Mouse (Mus musculus) gastrocnemius, adult 18-20 months (tissue): ENCODE data around the gene Gsdma2. TPM values are rescaled to one million over a fixed set of nuclear protein-coding genes. Genes with fewer than 3 reads are reported as not detected.

Experiments
- DNase-seq: peaks from one replicate; pipeline ENCODE4 v3.0.0; 2021; ENCODE audit warnings: low spot score
- total RNA-seq, 2 experiments: library from RNA; stranded (reverse); gene quantifications; 2 replicates each; pipeline ENCODE4 v1.2.3; 2021

Gsdma2 gene
- total RNA-seq, 2 experiments from 2014 or later, result 0.73 to 1.1 TPM

DNA sequence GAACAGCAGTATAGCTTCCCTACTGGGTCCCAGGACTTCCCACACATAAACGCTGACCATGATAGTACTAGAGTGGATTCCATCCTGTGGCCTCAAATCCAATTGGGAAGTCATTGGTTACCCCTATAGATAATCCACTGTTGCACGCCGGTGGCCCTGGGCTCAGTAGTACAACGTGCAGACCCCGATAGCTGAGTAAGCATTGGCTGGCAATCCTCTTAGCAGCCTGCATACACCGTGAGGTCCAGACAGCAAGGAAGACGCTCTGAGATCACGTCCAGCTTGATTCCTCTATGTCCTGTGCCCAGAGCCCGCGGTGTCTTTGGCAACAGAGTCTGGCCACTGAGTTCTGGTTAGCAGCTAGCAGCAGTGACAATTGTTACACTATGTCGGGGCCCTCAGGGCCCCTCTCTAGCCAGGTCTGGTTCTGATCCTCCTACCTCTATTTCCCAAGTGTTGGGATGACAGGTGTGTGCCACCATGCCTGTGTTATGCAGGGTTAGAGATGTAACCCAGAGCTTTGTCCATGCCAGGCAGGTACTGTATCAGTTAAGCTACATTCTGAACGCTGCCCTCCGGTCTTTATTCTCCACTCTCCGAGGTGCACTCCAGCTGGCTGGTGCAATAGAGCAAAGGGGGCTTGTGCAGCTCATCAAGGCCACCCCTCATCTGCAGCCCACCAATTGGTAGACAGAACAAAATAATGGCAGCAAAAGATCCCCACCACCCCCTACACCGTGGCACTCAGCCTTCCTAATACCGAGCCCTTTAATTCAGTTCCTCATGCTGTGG, 52.5 kb downstream of the Gsdma2 start:
- no peak for DNase-seq

DNA sequence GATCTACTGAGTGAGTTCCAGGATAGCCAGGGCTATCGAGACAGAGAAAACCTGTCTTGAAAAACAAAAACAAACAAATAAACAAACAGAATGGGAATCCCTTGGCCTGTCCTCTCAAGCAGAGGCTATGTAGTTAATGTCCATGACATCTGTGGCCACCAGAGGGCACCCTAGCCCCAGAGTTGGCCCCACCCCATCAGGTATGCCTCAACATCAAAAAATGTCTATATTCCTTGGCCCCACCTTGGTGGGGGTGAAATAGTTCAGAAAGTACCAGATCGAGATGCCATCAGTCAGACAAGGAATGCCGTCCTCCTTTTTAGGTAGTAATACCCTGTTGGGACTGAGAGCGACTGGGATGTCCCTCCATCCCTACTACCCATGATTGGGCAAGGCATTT, 53.4 kb downstream of the Gsdma2 start:
- peak; percentile 79 for DNase-seq

DNA sequence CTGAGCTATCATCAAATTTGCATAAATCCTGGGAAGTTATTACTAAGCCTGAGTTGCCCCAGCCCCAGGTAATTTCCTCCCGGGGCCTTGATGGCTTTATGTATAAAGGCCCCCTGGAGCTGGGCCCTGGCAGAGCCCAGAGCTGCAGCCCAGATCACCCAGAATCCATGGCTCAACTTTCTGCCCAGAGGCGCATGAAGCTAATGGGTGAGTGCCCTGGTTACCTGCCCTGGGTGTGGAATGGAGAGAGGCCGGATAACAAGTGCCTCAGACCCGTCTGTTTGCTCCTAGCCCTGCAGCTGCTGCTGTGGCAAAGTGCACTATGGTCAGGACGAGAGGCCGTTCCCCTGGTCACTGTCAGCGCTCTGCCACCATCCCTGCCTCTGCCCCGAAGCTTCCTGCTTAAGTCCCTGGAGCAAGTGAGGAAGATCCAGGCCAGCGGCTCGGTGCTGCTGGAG, 54.7 kb downstream of the Gsdma2 start, which contains the start of gene Csf3:
Gene Csf3 (plus strand): TSS at position 51 of the 458 bp plus-strand sequence.
- DNase-seq, result no peak

DNA sequence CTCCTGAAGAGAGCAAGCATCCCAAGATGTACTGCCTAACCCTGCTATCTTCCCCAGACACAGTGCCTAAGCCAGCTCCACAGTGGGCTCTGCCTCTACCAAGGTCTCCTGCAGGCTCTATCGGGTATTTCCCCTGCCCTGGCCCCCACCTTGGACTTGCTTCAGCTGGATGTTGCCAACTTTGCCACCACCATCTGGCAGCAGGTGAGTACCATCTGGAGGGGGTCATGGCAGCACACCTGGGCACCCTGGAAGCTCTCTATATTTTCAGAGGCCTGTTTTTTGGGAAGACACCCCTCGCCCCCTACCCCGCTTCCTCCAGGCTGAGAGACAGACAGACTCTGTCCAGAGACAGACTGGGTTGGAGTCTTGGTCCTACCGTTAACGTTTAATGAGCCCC, 55.8 kb downstream of the Gsdma2 start:
- DNase-seq, result no peak

DNA sequence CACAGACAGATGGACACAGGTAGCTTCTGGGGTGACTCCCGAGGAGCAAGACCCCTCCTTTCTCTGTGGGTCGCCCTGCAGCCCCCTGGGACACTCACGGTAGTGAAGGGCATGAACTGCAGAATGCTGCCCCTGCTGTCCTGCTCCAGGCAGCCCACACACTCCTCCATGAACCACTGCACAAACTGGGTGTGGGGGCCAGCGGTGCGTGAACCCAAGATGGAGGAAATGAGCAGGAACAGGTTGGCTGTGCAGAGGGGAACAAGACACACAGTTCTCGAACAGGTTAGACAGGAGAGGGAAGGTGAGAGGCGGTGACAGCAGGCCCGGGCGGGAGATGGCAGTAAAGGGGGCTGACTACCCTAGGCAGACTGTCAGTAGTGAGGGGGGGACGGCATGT, 58.5 kb downstream of the Gsdma2 start:
- DNase-seq, result no peak

Other genes starting within 250 kb of the Gsdma2 start
- gene Pgap3, start 246.3 kb upstream of the Gsdma2 start, total RNA-seq, result 1 to 10 TPM; 2.3 to 3.7 TPM
- 1 to 10 TPM; 1.1 to 1.7 TPM for gene Erbb2, start 234.3 kb upstream of the Gsdma2 start, total RNA-seq
- 10 to 100 TPM; 36.0 to 37.8 TPM for gene Mien1, start 207.8 kb upstream of the Gsdma2 start, total RNA-seq
- gene Grb7, start 200.4 kb upstream of the Gsdma2 start, total RNA-seq, result under 1 TPM in 1 of 2 experiments, not detected in 1; 0.12 TPM
- under 1 TPM in 1 of 2 experiments, not detected in 1; 0.14 TPM for gene Ikzf3, start 100.7 kb upstream of the Gsdma2 start, total RNA-seq
- gene Zpbp2, start 95.7 kb upstream of the Gsdma2 start, total RNA-seq, result not detected
- gene Ormdl3, start 59.4 kb upstream of the Gsdma2 start, total RNA-seq, result 10 to 100 TPM; 25.1 to 26.3 TPM
- gene Lrrc3c, start 48.5 kb upstream of the Gsdma2 start, total RNA-seq, result not detected
- 1 to 10 TPM; 4.1 to 6.6 TPM for gene Gm12355, start 21.1 kb upstream of the Gsdma2 start, total RNA-seq
- gene Gsdma3, start 20.4 kb upstream of the Gsdma2 start, total RNA-seq, result 10 to 100 TPM in 1 of 2 experiments, 1 to 10 TPM in 1; 8.8 to 12.5 TPM
- under 1 TPM; 0.83 to 0.89 TPM for gene Gsdma, start 17.6 kb downstream of the Gsdma2 start, total RNA-seq
- gene Psmd3, start 35.8 kb downstream of the Gsdma2 start, total RNA-seq, result 100 to 1,000 TPM; 105 to 106 TPM
- gene Csf3, start 54.5 kb downstream of the Gsdma2 start, total RNA-seq, result not detected
- gene Med24, start 82.7 kb downstream of the Gsdma2 start, total RNA-seq, result 10 to 100 TPM; 48.1 to 53.3 TPM
- 10 to 100 TPM; 78.3 to 85.2 TPM for gene Thra, start 93.9 kb downstream of the Gsdma2 start, total RNA-seq
- gene Nr1d1, start 128.6 kb downstream of the Gsdma2 start, total RNA-seq, result 100 to 1,000 TPM in 1 of 2 experiments, 10 to 100 TPM in 1; 74.0 to 126 TPM
- gene Msl1, start 148.8 kb downstream of the Gsdma2 start, total RNA-seq, result 10 to 100 TPM; 50.5 to 56.4 TPM
- gene Casc3, start 158.1 kb downstream of the Gsdma2 start, total RNA-seq, result 10 to 100 TPM; 14.0 to 15.6 TPM
- under 1 TPM; 0.09 to 0.14 TPM for gene Rapgefl1, start 190.0 kb downstream of the Gsdma2 start, total RNA-seq
- 1 to 10 TPM; 5.5 to 5.7 TPM for gene Wipf2, start 216.9 kb downstream of the Gsdma2 start, total RNA-seq